Mouse (Mus musculus): ENCODE data around the gene Morc2a. TPM values are rescaled to one million over a fixed set of nuclear protein-coding genes. Genes with fewer than 3 reads are reported as not detected.
A peak's percentile ranks its signal among the peaks of the same experiment; 100 is the strongest.
"Not testable (repeated sequence)": the region's sequence is repeated elsewhere in the genome, so short reads cannot be mapped to it uniquely, and the experiment has no call there.

The Morc2a gene
- 50.5 and 54.0 TPM in 2 replicates for polyA plus RNA-seq (2016; fragmentation: Nextera tagmentation; extraction: Ambion mirVana)

DNA sequence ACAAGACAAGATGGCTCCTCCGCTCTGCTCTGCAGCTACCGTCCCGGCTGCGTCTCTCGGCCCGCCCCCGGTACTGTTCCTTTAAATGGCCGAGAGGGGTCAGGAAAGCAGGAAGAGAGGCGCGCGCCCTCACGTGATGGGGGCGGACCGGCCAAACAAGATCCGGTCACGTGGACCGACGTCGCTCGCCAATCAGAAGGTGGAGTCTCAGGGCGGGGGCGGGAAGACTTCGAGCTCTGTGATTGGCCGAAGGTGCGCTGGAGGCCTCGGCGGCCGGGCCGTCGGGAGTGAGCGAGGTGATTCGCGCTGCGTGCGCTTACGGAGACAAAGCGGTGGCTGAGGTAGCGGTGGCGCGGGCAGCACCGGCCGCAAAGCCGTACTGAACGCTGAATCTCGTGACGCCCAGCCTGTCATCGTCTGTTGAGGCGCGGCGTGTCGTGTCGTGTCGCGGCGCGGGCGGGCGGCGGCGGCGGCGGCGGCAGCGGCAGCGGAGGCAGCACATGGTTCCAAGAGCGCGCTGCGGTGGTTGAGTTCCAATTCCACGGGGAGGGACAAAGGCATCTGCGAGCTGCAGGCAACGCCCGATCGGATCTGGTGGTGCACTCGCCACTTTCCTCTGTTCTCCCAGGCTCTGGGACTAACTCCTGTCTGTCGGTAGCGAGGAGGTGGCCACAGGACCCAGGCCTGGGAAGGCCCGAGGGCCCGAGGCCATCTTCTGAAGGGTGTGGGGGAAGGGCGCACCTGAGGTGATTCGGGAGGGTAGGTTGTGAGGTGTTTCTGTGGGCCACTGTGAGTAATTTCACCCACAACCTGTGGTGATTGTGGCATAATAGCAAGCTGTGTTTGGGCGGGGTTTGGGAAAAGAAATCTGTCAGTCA lies at the start of gene Morc2a:
TSS of gene Morc2a (plus strand) at position 228 of the 878 bp plus-strand sequence.
- Histone ChIP-seq H3K36me3 (peaks cover 54% of the 10 kb centered on the region), H3K27me3 (no peaks in the 10 kb centered on the region), H3K4me2 (peak within 1 kb of the TSS; percentile 68), H3K4me3 (replicated peaks) (peak within 1 kb of the TSS; percentile 79), H3K9ac (replicated peaks) (peak within 1 kb of the TSS; percentile 97), H3K9me3 (peaks cover 26% of the 10 kb centered on the region), H3K27ac (peak within 1 kb of the TSS; percentile 94), H3K4me1 (replicated peaks) (peaks cover 16% of the 10 kb centered on the region)
- WGBS: 1% methylated on average over 79 of the region's 81 CpGs
- peak; percentile 97 for ATAC-seq (ENCODE audit: insufficient number of reproducible peaks, insufficient read depth, low FRiP score, low TSS enrichment, low read depth)

DNA sequence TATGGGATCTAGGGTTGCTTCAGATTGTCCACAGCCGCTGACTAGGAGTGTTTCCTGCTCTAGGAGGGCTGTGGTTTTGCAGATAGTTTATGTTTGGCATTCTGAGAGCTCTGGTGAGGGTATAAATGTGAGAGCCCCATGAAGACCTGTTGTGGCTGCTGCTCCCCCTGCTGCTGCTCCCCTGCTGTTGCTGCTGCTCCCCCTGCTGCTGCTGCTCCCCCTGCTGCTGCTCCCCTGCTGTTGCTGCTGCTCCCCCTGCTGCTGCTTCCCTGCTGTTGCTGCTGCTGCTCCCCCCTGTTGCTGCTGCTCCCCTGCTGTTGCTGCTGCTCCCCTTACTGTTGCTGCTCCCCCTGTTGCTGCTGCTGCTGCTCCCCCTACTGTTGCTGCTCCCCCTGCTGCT lies 47.0 kb upstream of the Morc2a start:
- not testable (repeated sequence) for H3K36me3 ChIP-seq; ATAC-seq (ENCODE audit: insufficient number of reproducible peaks, insufficient read depth, low FRiP score, low TSS enrichment, low read depth); H3K4me1 ChIP-seq (replicated peaks); H3K27ac ChIP-seq; H3K9me3 ChIP-seq; H3K4me3 ChIP-seq (replicated peaks); H3K4me2 ChIP-seq; H3K27me3 ChIP-seq; H3K9ac ChIP-seq (replicated peaks)
- WGBS: 67% methylated on average over 1 of the region's 1 CpGs

DNA sequence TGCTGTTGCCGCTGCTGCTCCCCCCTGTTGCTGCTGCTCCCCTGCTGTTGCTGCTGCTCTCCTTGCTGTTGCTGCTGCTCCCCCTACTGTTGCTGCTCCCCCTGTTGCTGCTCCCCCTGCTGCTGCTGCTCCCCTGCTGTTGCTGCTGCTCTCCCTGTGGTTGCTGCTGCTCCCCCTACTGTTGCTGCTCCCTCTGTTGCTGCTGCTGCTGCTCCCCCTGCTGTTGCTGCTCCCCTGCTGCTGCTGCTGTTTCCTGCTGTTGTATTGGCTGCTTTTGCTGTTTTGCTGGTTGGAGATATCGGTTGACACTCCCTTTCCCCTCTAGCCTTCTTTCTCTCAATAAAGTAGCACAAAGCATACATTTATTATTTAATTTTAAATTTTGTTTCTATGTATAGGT lies 46.3 kb upstream of the Morc2a start:
- H3K27me3 ChIP-seq; H3K36me3 ChIP-seq; H3K27ac ChIP-seq; H3K9me3 ChIP-seq; H3K4me3 ChIP-seq (replicated peaks); H3K9ac ChIP-seq (replicated peaks); H3K4me2 ChIP-seq; H3K4me1 ChIP-seq (replicated peaks); ATAC-seq (ENCODE audit: insufficient number of reproducible peaks, insufficient read depth, low FRiP score, low TSS enrichment, low read depth): not testable (repeated sequence)
- WGBS: 64% methylated on average over 2 of the region's 2 CpGs

DNA sequence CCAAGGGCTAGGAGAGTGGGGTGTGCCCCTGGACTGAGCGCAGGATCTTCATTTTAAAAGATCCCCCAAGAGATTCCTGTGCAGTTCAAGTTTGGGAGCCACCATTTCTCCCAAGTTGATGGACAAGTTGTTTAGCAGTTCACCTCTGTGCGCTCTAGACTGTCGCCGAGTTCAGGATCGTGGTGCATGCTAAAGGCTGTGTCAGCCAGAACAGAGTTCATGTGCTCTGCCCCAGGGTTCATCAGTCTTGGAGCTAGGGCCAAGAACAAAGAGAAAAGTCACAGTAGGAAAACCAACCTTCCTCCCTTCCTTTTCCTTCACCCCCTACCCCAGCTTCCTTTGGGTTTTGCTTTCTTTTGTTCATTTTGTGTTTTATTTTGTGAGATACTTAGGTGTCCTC lies 42.5 kb upstream of the Morc2a start:
- Histone ChIP-seq H3K27ac (no peak overlapping the region), H3K4me3 (replicated peaks) (no peak overlapping the region), H3K27me3 (no peaks in the 10 kb centered on the region), H3K9ac (replicated peaks) (no peak overlapping the region), H3K9me3 (no peaks in the 10 kb centered on the region), H3K4me2 (no peak overlapping the region), H3K36me3 (no peaks in the 10 kb centered on the region), H3K4me1 (replicated peaks) (no peaks in the 10 kb centered on the region)
- 85% methylated on average over 5 of the region's 5 CpGs for WGBS
- ATAC-seq (ENCODE audit: insufficient number of reproducible peaks, insufficient read depth, low FRiP score, low TSS enrichment, low read depth): no peak

DNA sequence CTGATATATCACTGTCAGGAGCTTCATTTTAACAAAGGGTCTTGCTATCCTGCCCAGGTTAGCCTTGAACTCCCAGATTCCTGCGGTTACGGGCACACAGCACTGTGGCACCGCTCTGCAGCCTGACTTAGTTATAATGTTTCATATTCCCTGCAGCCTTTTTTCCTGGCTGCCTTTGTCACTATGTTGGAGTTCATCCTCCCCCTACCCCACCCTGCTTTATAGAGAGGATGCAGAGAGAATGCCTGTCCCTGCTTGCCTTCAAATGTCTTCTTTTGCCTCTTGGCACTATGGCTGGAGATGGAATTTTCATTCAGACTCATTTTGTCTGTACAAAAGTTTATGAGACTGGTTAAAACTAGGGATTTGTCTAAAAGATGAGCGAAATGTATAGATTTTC lies 33.4 kb upstream of the Morc2a start:
- Histone ChIP-seq H3K9ac (replicated peaks) (no peak overlapping the region), H3K4me1 (replicated peaks) (no peaks in the 10 kb centered on the region), H3K4me3 (replicated peaks) (no peak overlapping the region), H3K4me2 (no peak overlapping the region), H3K9me3 (no peaks in the 10 kb centered on the region), H3K27ac (no peak overlapping the region), H3K27me3 (no peaks in the 10 kb centered on the region), H3K36me3 (no peaks in the 10 kb centered on the region)
- no peak for ATAC-seq (ENCODE audit: insufficient number of reproducible peaks, insufficient read depth, low FRiP score, low TSS enrichment, low read depth)
- 90% methylated on average over 4 of the region's 4 CpGs for WGBS

DNA sequence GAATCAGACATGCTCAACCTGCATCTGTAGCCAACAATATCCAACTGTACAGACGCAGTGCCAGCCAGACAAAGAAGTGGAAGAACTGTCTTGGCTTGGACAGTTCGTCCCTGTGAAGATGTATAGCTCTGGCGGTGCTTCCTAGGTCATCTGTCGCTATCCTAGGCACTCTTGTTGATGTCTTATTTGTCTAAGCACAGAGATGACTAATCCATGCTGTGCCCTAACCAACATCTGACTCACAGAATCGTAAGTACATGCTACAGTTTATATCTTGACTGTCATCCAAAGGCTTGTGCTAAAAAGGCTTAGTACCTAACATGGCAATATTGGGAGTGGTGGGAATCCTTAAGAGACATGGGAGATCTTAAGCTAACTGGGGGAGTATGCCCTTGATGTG lies 26.2 kb upstream of the Morc2a start:
- no peak overlapping the region for H3K4me3 ChIP-seq (replicated peaks)
- H3K36me3 ChIP-seq: no peaks in the 10 kb centered on the region
- peaks cover 12% of the 10 kb centered on the region for H3K9me3 ChIP-seq
- no peaks in the 10 kb centered on the region; the same call in 1 of the 2 replicates for H3K27me3 ChIP-seq
- H3K4me2 ChIP-seq: no peak overlapping the region
- no peak overlapping the region for H3K27ac ChIP-seq
- no peaks in the 10 kb centered on the region for H3K4me1 ChIP-seq (replicated peaks)
- ATAC-seq (ENCODE audit: insufficient number of reproducible peaks, insufficient read depth, low FRiP score, low TSS enrichment, low read depth): no peak
- 79% methylated on average over 5 of the region's 5 CpGs for WGBS
- no peak overlapping the region for H3K9ac ChIP-seq (replicated peaks)

DNA sequence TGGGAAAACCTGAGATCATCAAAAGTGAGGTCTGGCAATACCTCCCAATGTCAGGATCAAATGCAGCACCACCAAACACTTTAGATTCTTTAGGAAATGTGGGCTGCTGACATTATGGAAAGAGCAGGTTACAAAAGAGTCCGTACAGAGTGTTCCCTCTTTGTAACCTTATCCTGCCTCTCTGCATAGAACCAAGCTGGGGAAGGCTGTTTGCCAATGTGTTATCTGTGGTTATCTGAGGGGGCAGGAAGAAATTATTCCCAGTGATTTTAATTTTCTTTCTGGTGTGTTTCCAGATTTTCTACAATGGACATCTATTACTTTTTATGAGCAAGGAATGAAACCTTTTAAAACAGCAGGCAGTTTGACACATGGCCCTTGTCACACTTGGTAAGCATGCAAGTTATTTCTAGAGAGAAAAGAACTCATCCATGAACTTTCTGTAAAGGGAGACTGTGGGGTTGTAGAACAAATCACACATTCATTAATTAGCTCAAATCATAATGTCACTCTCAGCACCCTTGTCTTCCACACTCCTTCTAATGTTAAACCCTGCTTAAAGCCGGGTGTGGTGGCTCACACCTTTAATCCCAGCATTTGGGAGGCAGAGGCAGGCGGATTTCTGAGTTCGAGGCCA lies 24.5 kb upstream of the Morc2a start:
- no peak overlapping the region for H3K4me2 ChIP-seq
- WGBS: 80% methylated on average over 4 of the region's 4 CpGs
- H3K9ac ChIP-seq (replicated peaks): no peak overlapping the region
- H3K36me3 ChIP-seq: no peaks in the 10 kb centered on the region
- no peak overlapping the region for H3K27ac ChIP-seq
- H3K4me1 ChIP-seq (replicated peaks): peaks cover 4% of the 10 kb centered on the region; the same call in 1 of the 2 replicates
- H3K9me3 ChIP-seq: peaks cover 12% of the 10 kb centered on the region
- no peak overlapping the region for H3K4me3 ChIP-seq (replicated peaks)
- peaks cover 13% of the 10 kb centered on the region for H3K27me3 ChIP-seq
- ATAC-seq (ENCODE audit: insufficient number of reproducible peaks, insufficient read depth, low FRiP score, low TSS enrichment, low read depth): no peak

DNA sequence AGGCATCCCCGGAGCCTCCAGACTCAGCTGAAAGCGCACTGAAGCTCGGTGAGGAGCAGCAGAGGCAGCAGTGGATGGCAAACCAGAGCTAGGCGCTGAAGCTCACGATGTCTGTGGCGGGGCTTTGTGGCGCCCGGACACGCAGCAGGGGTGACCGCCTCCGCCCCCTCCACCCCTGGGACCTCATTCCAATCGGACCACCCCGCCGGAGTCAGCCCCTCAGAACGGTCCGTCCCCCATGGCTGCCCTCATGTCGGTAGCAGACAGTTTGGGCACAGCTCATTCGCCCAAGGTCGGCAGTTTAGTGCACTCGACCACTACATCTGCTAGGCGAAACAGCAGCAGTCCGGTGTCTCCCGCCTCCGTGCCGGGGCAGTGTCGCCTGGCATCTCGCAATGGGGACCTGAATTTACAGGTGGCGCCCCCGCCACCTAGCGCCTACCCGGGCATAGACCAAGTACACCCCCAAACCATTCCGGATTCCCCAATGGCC lies 19.9 kb upstream of the Morc2a start:
- H3K4me2 ChIP-seq: peak overlapping the region; percentile 86
- peaks cover 12% of the 10 kb centered on the region for H3K9me3 ChIP-seq
- no peak overlapping the region for H3K27ac ChIP-seq
- H3K4me1 ChIP-seq (replicated peaks): peaks cover 4% of the 10 kb centered on the region; the same call in 1 of the 2 replicates
- no peaks in the 10 kb centered on the region for H3K36me3 ChIP-seq
- peak overlapping the region; percentile 47 for H3K4me3 ChIP-seq (replicated peaks)
- peak overlapping the region; percentile 55 for H3K9ac ChIP-seq (replicated peaks)
- WGBS: 1% methylated on average over 32 of the region's 32 CpGs
- no peak for ATAC-seq (ENCODE audit: insufficient number of reproducible peaks, insufficient read depth, low FRiP score, low TSS enrichment, low read depth)
- peaks cover 17% of the 10 kb centered on the region for H3K27me3 ChIP-seq

DNA sequence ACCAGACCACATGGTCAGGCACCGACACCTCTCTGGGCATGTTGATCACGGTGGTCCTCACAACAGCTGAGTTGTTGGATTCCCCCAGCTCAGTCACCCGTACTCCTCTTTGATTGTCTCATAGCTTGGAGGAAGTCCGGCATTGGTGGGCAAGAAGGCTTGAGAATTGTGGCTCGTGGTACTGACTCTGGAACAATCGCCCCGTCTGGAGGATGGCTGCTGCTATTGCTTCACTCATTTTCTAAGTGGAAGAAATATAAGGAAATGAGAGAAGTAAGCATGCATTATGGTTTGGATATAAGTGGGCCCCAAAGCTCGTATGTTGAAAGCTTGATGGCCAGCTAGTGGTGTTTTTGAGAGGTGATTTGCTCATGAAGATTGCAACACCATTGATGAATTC lies 15.7 kb upstream of the Morc2a start:
- Histone ChIP-seq H3K9me3 (peaks cover 14% of the 10 kb centered on the region), H3K27me3 (peaks cover 14% of the 10 kb centered on the region)
- not testable (repeated sequence) for ATAC-seq (ENCODE audit: insufficient number of reproducible peaks, insufficient read depth, low FRiP score, low TSS enrichment, low read depth); H3K9ac ChIP-seq (replicated peaks); H3K4me1 ChIP-seq (replicated peaks); H3K27ac ChIP-seq; H3K4me3 ChIP-seq (replicated peaks); H3K4me2 ChIP-seq; H3K36me3 ChIP-seq
- 84% methylated on average over 8 of the region's 8 CpGs for WGBS

DNA sequence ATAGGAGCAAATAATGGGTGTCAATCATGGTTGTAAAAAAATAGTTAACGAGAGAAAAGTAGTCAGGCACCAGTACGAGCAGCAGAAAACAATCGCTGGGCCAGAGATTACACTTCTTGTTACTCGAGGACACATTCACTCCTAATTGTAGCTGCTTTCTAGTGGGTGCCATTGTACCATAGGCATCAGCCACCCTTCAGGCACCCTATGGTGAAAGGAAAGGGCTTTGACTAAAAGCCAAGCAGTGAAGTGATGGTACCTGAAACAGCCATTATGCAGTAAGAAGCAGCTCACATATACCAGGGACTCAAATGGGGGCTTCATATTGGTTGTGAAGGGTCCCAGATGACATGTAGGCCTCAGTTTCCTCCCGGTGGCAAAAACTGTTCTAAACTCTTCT lies 1.3 kb upstream of the Morc2a start:
- Histone ChIP-seq H3K4me1 (replicated peaks) (peaks cover 16% of the 10 kb centered on the region), H3K27ac (no peak overlapping the region), H3K9ac (replicated peaks) (peak overlapping the region; percentile 97; the same call in 1 of the 2 replicates), H3K4me2 (peak overlapping the region; percentile 68), H3K27me3 (no peaks in the 10 kb centered on the region), H3K4me3 (replicated peaks) (peak overlapping the region; percentile 79), H3K9me3 (peaks cover 37% of the 10 kb centered on the region), H3K36me3 (peaks cover 60% of the 10 kb centered on the region)
- no peak for ATAC-seq (ENCODE audit: insufficient number of reproducible peaks, insufficient read depth, low FRiP score, low TSS enrichment, low read depth)
- WGBS: 90% methylated on average over 5 of the region's 5 CpGs

DNA sequence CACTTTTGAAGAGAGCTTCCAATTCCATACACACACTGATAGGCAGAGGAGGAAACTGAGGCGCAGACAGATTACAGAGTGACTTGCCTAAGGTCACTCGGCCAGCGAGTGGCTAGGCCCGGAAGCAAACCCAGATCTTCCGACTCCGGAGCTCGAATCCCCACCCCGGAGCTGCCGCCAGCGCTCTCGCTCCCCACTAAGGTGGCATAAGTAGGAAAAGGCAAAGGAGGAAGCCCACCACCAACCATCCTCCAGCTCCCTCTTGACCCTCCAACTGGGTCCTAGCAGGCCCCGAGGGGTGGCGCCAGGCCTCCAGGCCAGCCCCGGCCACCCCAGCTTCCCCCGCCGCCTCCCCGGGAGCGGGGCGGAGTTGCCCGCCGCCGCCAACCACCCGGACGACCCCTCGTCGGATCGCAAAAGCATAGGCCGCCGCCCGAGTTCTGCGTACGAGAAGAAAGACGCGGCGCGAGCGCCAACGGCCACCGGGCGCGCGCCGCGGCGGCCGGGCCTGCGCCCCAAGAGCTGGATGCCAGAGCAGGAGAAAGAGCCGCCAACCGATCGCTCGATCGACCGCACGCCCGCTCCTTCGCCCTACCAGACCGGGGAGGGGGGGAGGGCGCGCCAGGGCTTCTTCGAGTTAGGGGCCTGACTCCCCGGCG lies 557 bp upstream of the Morc2a start:
- H3K9ac ChIP-seq (replicated peaks): peak overlapping the region; percentile 97
- peaks cover 31% of the 10 kb centered on the region for H3K9me3 ChIP-seq
- WGBS: 2% methylated on average over 41 of the region's 62 CpGs
- peak; percentile 28; the same call in 1 of the 2 replicates for ATAC-seq (ENCODE audit: insufficient number of reproducible peaks, insufficient read depth, low FRiP score, low TSS enrichment, low read depth)
- peak overlapping the region; percentile 94 for H3K27ac ChIP-seq
- peaks cover 16% of the 10 kb centered on the region for H3K4me1 ChIP-seq (replicated peaks)
- H3K4me3 ChIP-seq (replicated peaks): peak overlapping the region; percentile 79
- H3K4me2 ChIP-seq: peak overlapping the region; percentile 68
- H3K36me3 ChIP-seq: peaks cover 54% of the 10 kb centered on the region
- no peaks in the 10 kb centered on the region for H3K27me3 ChIP-seq
